Mouse (Mus musculus) frontal cortex, postnatal 14 days (tissue): ENCODE results near the gene Pla2g4e.

Experiments
- DNase-seq, 2 experiments: peaks; one replicate each; pipeline ENCODE4 v3.0.0; 2022; ENCODE audit warnings: low spot score in 2 of 2

Gene Pla2g4e

GRCm38 (mm10) chr2:120157606-120158005 is 87.5 kb downstream of the Pla2g4e start:
- DNase-seq: no peak

DNA sequence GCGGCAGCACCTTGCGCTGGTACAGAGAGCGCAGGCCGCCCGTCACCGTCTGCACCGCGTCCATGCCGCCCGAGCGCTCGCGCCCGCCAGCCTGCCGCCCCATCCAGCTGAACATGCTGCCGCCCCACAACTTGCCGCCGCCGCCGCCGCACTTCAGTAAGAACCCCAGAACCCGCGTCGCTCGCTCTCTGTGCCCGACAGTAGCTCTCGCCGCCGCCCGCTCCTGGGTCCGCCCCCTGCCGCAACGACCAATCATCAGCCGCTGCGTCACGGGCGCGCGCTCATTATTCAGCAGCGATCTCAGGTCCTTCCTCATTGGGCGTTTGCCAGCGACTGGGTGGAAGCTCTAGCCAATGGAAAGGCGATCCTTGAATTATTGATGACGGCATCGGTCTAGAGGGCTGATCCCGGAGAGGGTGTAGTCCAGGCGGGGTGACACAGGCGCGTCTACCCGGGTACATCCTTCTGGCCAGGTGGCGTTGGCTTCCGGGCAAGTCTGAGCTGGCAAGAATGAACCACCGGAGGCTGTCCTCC is 90.7 kb downstream of the Pla2g4e start, which contains the start of gene Ehd4:
Gene Ehd4, minus strand, starts transcription at position 246 of the 534 bp plus-strand sequence.
- DNase-seq: peak; percentile 94 to 99

DNA sequence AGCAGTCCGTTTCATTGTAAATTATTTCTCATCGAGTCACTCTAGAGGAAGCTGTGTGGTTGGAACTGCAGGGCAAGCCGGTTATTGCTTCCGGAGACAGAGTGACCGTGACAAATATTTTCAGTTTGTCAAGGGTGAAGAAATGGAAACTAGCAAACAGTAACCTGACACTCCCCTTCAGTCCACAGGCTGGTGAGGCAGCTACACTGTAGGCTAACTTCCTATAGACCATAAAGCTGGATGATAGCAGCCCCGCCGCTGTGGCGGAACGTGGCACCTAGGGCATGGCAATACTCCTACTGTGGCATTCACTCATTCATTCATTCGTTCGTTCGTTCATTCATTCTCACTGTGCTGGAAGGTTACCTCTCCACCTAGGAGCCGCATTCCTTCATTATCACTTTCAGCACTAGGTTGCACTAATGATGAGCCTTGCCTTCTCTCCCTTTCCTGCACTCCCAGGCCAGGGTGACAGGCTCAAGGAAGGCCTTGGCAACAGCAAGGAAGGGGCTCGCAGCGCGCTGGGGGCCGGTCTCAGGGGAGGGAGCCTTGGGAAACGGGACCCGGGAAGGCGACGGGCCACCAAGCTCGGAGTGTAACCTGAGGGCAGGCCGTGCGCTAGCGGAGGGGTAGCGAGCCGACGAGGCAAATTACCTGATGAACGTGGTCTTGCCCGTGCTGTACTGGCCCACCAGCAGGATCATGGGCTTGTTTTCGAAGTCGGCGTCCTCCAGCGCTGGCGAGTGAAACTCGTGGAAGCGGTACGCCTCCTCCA is 91.4 kb downstream of the Pla2g4e start:
- no peak for DNase-seq

- DNase-seq: no peak
These were observed 94.6 kb downstream of the Pla2g4e start for GRCm38 (mm10) chr2:120150571-120150970.

GRCm38 (mm10) chr2:120149634-120150033 is 95.5 kb downstream of the Pla2g4e start:
- no peak for DNase-seq

DNA sequence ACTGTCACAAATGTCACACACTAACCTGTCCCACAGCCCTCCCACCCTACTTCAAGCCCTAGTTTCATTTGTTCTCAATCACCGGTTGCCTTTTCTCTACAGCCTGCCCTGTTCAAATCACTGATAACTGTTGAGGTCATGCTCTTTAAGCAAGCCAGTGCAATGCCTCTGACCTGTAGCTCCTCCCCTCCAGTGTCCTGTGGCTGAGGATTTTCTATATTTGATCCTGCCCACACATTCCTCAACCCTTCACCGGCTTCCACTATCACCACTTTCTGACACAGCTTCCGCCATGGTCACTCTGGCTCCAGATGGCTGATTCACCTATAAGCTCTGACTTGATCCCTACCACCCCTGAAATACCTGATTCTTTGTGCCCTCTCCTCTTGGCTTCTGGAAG is 97.1 kb downstream of the Pla2g4e start:
- DNase-seq: no peak

DNA sequence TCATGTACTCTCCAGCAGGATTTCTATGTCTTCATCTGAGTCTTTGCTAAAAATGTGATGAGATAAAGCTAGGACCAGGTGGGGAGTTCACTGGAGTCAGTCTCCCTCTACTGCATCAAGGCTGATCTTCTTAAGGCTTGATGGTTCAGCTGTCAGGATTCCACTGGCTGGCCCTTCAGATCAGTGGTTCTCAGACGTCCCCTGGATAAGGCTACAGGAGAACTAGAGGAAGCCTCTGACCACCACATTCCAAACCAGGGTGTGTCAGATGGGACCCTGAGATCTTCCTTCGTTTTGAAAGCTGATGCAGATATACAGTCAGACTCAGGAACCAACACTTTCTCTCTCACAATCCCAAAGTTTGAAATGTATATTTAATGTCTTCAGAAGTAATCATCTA is 97.8 kb downstream of the Pla2g4e start:
- DNase-seq: no peak

GRCm38 (mm10) chr2:120146543-120146942 is 98.6 kb downstream of the Pla2g4e start:
- DNase-seq: no peak

DNA sequence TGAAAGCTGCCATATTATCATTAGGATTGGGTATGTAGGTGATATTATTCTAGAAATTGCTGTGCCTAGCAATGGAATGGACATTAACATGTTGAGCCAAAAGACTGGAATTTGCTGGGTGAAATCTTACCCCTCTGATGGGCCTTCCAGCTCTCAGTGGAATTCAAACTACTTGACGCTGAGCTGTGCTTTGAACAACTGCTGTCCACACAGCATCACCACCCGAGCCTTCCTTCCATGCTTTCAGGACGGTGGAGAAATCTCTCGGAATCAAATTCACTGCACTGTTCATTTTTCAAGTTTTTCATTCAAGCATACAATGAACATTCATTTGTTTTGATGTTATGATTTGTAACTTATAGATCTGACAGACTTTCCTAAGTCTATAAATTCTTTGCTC is 100.7 kb downstream of the Pla2g4e start:
- DNase-seq: no peak

DNA sequence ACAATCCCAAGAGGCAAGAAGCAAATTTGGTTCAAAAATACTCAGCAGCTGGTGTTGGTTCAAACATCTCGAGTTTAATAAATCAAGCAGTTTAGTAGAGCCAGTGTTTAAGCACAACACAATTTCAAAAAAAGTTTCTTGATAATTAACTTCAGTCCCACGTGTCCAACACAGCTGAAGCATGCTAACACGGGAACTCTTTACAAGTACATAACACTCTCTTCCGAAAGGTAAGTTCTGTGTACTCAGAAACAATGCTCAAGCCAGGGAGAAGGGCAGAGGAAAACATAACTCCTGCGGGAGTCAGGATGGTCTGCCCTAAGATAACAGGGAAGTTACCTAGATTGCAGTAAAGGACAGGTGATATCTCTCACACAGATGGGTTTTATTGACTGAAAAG is 102.8 kb downstream of the Pla2g4e start:
- DNase-seq: no peak

- DNase-seq: no peak
These were observed 103.5 kb downstream of the Pla2g4e start for GRCm38 (mm10) chr2:120141671-120142070.

DNA sequence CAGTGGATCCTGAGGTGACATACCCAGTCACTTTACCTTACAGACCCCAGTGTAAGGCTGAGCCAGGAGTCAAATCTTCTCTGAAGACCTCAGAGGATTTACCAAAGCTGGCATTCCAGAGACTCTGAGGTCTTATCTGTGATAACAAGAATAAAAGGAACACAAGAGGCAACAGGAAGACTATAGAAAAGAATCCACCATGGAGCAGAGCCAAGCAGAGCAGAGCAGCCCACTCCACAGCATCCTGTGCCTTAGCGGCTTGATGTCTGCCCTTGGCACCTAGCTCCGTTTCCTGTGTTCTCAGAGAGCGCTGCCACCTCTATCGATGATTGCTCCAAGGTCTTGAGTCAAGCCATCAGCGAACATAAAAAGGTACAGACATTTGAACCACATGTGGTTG is 104.8 kb downstream of the Pla2g4e start:
- DNase-seq: no peak

- no peak for DNase-seq
These were observed 106.0 kb downstream of the Pla2g4e start for GRCm38 (mm10) chr2:120139091-120139490.

DNA sequence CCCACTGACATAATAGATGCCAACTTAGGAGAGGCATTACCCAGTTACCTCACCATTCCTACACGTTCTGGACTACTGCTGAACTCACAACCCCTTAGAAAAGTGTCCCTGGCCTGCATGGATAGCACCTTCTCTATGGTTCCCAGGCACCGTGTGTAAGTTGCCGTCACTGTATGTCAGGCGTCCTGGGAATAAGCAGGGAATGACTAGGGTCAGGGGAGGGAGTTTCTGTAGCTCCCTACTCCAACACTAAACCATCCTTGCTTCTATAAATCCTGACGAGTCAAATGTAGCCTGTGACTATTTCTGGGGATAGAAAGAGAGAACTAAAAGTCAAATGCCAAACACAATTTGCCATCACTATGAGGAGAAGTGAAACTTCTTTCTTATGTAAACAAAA is 107.9 kb downstream of the Pla2g4e start:
- no peak for DNase-seq

DNA sequence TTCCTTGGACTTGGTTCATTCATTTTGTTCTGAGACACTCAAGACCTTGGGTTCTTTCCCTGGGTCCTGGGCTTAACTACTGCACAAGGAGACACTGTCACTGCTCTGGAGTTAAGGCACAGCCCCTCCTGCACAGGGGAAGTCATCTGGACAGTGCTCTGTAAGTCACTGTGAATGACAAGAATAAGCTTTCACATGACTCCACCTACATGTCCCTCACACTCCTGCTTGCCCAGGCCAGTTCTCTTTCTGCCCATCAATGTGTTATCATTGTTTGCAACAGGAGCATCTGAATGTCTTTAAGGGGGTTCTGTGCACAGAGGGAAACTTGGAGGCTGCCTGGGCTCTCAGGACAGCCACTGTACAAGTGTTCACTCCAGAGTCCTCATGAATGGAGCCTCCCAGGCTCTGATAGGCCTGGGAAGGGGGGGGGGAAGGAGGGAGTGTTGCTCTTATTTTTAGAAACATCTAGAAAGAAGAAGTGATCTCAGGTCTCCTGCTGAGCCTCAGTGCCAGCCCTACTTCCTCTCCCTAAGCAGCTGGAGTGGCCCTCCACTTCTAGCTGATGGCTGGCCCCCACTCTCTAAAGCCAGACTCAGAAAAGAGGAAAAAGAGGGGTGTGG is 110.6 kb downstream of the Pla2g4e start:
- no peak for DNase-seq

DNA sequence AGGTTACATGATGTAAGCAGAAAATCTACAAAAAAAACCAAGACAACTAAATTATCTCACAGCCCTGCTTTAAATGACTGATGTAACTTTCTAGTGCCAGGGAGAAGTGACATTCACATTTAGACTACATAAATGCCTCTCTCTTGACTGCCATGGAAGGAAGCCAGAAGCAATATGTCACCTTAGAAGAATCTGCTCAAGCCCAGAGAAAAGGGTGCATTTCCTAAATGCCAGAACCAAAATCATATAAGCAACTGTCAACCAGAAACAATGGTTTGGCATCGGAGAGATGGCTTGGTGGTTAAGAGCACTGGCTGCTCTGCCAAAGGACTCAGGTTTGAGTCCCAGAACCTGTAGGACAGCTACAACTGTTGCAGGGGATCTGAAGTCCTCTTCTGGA is 113.3 kb downstream of the Pla2g4e start:
- DNase-seq: no peak

- DNase-seq: no peak
These were observed 115.8 kb downstream of the Pla2g4e start for GRCm38 (mm10) chr2:120129252-120129908.

GRCm38 (mm10) chr2:120128611-120129051 is 116.5 kb downstream of the Pla2g4e start:
- no peak for DNase-seq

DNA sequence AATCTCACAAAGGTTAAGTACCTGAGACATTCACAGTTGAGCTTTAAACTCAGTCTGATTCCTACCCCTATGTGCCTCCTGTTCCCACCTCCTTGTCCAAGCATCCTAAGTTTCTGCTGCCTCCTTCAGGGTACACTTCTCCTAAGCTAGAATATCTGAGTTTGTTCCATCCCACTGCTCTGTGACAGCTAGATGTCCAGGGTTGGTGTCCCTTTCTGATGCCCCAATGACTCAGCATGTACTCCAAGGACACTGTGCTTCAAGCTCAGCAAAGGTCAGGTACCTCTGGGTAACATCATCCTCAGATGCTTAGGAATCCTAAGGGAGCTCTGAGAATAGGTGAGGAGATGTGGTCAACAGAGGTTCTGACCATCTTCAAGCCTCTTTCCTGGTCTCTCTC is 117.1 kb downstream of the Pla2g4e start:
- no peak for DNase-seq

- no peak for DNase-seq
These were observed 118.2 kb downstream of the Pla2g4e start for GRCm38 (mm10) chr2:120126901-120127300.

DNA sequence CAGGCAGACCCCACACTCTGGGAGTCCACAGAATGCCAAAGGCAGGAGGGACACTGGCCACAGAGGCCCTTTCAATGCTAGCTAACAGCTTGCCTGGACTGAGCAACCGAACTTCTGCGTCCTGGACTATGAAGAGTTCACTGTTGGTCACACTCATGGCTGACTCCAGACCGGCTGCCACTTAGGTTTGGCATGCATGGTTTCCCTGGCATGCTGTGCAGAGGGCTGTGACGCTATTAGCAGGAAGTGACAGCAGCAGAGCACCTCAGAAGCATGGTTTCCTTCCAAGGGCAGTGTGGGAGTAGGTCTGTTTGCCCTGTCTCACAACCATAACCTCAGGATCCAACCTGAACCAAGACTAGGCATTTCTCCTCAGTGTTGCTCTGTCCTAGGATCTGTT is 118.7 kb downstream of the Pla2g4e start:
- DNase-seq: no peak

DNA sequence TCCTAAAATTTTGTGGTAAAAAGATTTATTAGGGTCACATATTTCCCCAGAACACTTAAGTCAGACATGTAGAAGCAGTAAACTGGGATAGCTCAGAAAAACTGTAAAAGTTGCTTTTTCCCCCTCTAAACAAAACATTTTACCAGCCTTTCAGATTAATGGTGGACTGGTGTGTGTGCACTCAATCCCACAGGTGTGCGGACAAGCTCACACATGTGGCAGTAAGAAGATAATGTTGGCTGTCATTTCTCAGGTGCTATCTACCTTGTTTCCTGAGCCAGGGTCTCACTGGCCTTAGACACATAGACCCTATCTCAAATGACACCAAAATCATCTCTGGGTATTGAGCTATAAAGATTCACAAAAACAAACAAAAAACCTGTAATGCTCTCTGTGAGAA is 119.7 kb downstream of the Pla2g4e start:
- no peak for DNase-seq

DNA sequence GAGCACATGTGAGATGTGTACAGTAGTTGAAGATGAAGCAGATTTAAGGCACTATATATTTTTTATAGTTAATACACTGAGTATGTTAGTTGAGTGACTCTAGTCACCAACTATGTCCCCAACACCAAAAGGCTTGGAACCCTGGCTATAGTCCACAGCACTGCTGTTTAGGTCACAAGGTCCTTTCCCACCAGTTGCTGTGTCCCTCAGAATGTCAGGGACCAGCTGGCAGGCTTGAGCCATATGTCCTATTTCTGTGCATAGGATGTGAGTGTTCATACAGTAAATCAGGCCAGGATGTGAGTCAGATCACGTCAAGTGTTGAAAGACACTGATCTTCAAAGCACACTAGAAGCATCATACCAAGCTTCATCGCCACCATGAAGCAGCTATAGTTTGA is 120.2 kb downstream of the Pla2g4e start:
- no peak for DNase-seq
